ENCODE assay signal across 11 mouse cellular contexts in the genomic region with DNA sequence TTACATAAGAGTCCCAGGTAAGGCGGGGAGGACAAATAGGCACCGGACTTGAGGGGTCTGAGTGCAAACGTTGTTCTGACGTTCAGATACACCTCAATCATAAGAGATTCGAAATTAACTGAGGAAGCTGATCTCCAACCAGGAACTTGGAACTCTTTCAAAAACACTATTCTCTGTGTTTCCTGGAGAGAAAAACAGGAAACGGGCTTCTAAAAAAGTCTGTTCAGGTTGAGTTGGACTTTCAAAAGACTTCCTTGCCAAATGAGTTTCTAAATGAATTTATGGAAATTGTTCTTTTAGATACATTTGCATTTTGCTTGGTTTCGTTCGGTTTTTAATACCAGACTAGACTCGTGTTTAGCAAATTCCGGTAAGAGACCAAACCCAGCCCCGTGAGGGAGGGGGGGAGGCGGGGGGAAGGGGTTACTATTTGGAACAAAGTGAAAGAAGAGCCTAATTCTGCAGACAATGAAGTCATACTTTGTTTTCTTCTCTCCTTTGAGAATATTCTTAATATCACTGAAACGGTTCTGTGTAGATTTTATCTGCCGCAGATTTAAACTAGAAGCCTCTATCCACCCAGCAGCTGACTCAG.
DNase-seq lines count a peak whose midpoint lies in the region; ATAC-seq and TF ChIP-seq lines count a peak whose summit lies in the region.
"Had no signal": no experiment of that assay in that cellular context is flagged by ENCODE, and none has a peak within 500 bp of the region (broad histone marks: within the 10 kb centered on the region; RNA-seq: fewer than 3 reads in every experiment).

No protein-coding gene starts in this region.

- H3K36me3 ChIP-seq in stomach, postnatal 0 days (ENCODE audit: control insufficient read depth, insufficient read depth, low read length): no peaks in the 10 kb centered on the region

- H3K27me3 ChIP-seq in stomach, postnatal 0 days (ENCODE audit: control insufficient read depth, insufficient read depth, low read length): no peaks in the 10 kb centered on the region

- no peak overlapping the region for H3K9ac ChIP-seq in stomach, postnatal 0 days (ENCODE audit: low read length)

- H3K4me2 ChIP-seq in stomach, postnatal 0 days (replicated peaks; ENCODE audit: low read depth): no peak overlapping the region

- no peak for TF ChIP-seq EP300 in stomach, postnatal 0 days (optimal IDR thresholded peaks at IDR 0.05)

- no peaks in the 10 kb centered on the region for H3K9me3 ChIP-seq in stomach, postnatal 0 days (ENCODE audit: control insufficient read depth, low read length)

- H3K27ac ChIP-seq in layer of hippocampus, adult 2 months: no peak overlapping the region
- no peak overlapping the region for H3K27ac ChIP-seq in bone marrow macrophage, adult 2 months (ENCODE audit: insufficient read depth, low read depth, low read length)
- no peak overlapping the region for H3K27ac ChIP-seq in stomach, postnatal 0 days (replicated peaks)

- ATAC-seq in megakaryocyte, adult 5-6 weeks (ENCODE audit: poor library complexity, severe bottlenecking): peak; percentile 58
- no peak for ATAC-seq in stomach, postnatal 0 days (ENCODE audit: low FRiP score, low TSS enrichment)

- no peak for TF ChIP-seq CTCF in layer of hippocampus, adult 2 months (conservative IDR thresholded peaks at IDR 0.05)
- no peak for TF ChIP-seq CTCF in bone marrow macrophage, adult 2 months (IDR thresholded peaks at IDR 0.05; ENCODE audit: low read depth, low read length)
- no peak for TF ChIP-seq CTCF in stomach, postnatal 0 days (IDR thresholded peaks at IDR 0.05; ENCODE audit: low read depth)

- DNase-seq in layer of hippocampus, adult 2 months (ENCODE audit: low spot score in 2 of 2): no peak
- no peak for DNase-seq in layer of hippocampus, adult 18-20 months (ENCODE audit: low spot score in 2 of 2)
- DNase-seq in kidney, adult 18-20 months: peak; percentile 13
- no peak for DNase-seq in ovary, postnatal 14 days (ENCODE audit: low spot score)
- no peak for DNase-seq in ovary, adult 18-20 months (ENCODE audit: low spot score)
- no peak for DNase-seq in stomach, postnatal 0 days (ENCODE audit: low spot score)
- DNase-seq: adrenal gland, postnatal 14 days; cerebellum, adult 8-10 months; thymus, postnatal 4 days had no signal

- no peak for TF ChIP-seq POLR2A in bone marrow macrophage, adult 2 months (IDR thresholded peaks at IDR 0.05; ENCODE audit: borderline replicate concordance, low read depth, low read length)

- H3K4me3 ChIP-seq in layer of hippocampus, adult 2 months: peak overlapping the region; percentile 2; the same call in 1 of the 2 replicates
- H3K4me3 ChIP-seq in bone marrow macrophage, adult 2 months (ENCODE audit: insufficient read depth, low read length): peak overlapping the region; percentile 11; the same call in 1 of the 2 replicates
- H3K4me3 ChIP-seq in stomach, postnatal 0 days (ENCODE audit: low read depth, low read length): no peak overlapping the region

- H3K4me1 ChIP-seq in bone marrow macrophage, adult 2 months (ENCODE audit: control insufficient read depth, insufficient read depth, low read length): peaks cover 10% of the 10 kb centered on the region
- H3K4me1 ChIP-seq in stomach, postnatal 0 days (replicated peaks; ENCODE audit: control insufficient read depth, insufficient read depth): no peaks in the 10 kb centered on the region

- 68% methylated on average over 14 of the region's 14 CpGs for WGBS in stomach, postnatal 0 days
